ENCODE assay signal across 25 mouse cellular contexts in genomic region chr1:151007747-151008146, GRCm38 (mm10). TPM values are rescaled to one million over a fixed set of nuclear protein-coding genes. Genes with fewer than 3 reads are reported as not detected.
DNase-seq lines count a peak whose midpoint lies in the region; ATAC-seq and TF ChIP-seq lines count a peak whose summit lies in the region.
"Had no signal": no experiment of that assay in that cellular context is flagged by ENCODE, and none has a peak within 500 bp of the region (broad histone marks: within the 10 kb centered on the region; RNA-seq: fewer than 3 reads in every experiment).

No protein-coding gene starts in this region.

- no peak for ATAC-seq in heart, embryonic 15.5 days (replicated peaks; ENCODE audit: insufficient number of reproducible peaks, insufficient read depth, low FRiP score, low read depth)
- 0 out of 2 replicates have a peak, but pooled peaks have one; percentile 38 for ATAC-seq in limb, embryonic 14.5 days (ENCODE audit: low FRiP score, low read depth)
- ATAC-seq in hindbrain, embryonic 11.5 days (ENCODE audit: low FRiP score), result no peak
- ATAC-seq: forebrain, embryonic 16.5 days; hindbrain, postnatal 0 days; intestine, postnatal 0 days; midbrain, embryonic 16.5 days had no signal

- DNase-seq in embryo, embryonic 11 days, result peak; percentile 41
- DNase-seq in embryo, embryonic 10.5 days (ENCODE audit: low spot score), result no peak
- no peak for DNase-seq in heart, adult 9 months (ENCODE audit: low spot score in 2 of 2)
- peak; percentile 23 for DNase-seq in kidney, postnatal 14 days
- no peak for DNase-seq in kidney, adult 18-20 months
- DNase-seq in limb, embryonic 14.5 days (ENCODE audit: low spot score), result peak; percentile 48
- DNase-seq in hindbrain, embryonic 11.5 days (ENCODE audit: low spot score), result no peak
- DNase-seq: adrenal gland, postnatal 36 days; cerebellum, adult 9-10 months; gastrocnemius, postnatal 25 days; right cerebral cortex, postnatal 4 days; thymus, postnatal 36 days had no signal

- H3K4me2 ChIP-seq in heart, embryonic 15.5 days, result peak overlapping the region; percentile 28
- H3K4me2 ChIP-seq in limb, embryonic 14.5 days (replicated peaks; ENCODE audit: low read depth, low read length, severe bottlenecking), result no peak overlapping the region
- H3K4me2 ChIP-seq in hindbrain, embryonic 11.5 days (replicated peaks; ENCODE audit: low read depth, low read length), result no peak overlapping the region
- H3K4me2 ChIP-seq: embryonic facial prominence, embryonic 15.5 days; limb, embryonic 15.5 days; liver, embryonic 15.5 days; neural tube, embryonic 13.5 days had no signal

- H3K4me1 ChIP-seq in heart, embryonic 15.5 days (replicated peaks), result peaks cover 23% of the 10 kb centered on the region
- H3K4me1 ChIP-seq in limb, embryonic 14.5 days (ENCODE audit: control insufficient read depth, insufficient read depth, low read length), result peaks cover 22% of the 10 kb centered on the region
- no peaks in the 10 kb centered on the region for H3K4me1 ChIP-seq in hindbrain, embryonic 11.5 days (replicated peaks; ENCODE audit: control insufficient read depth, insufficient read depth, low read length)
- H3K4me1 ChIP-seq: liver, embryonic 15.5 days; midbrain, embryonic 10.5 days; neural tube, embryonic 13.5 days had no signal

- no peak overlapping the region for H3K4me3 ChIP-seq in heart, embryonic 15.5 days
- no peak overlapping the region for H3K4me3 ChIP-seq in limb, embryonic 14.5 days (replicated peaks; ENCODE audit: low read length)
- no peak overlapping the region for H3K4me3 ChIP-seq in hindbrain, embryonic 11.5 days (ENCODE audit: low read depth, low read length)
- H3K4me3 ChIP-seq: embryonic facial prominence, embryonic 15.5 days; hindbrain, embryonic 10.5 days; limb, embryonic 15.5 days; liver, embryonic 15.5 days; midbrain, embryonic 10.5 days; myocyte; neural tube, embryonic 13.5 days had no signal

- no peaks in the 10 kb centered on the region for H3K36me3 ChIP-seq in heart, embryonic 15.5 days
- no peaks in the 10 kb centered on the region for H3K36me3 ChIP-seq in limb, embryonic 14.5 days (ENCODE audit: control insufficient read depth, insufficient read depth, low read length)
- H3K36me3 ChIP-seq in hindbrain, embryonic 11.5 days (ENCODE audit: control insufficient read depth, insufficient read depth, low read length), result no peaks in the 10 kb centered on the region
- H3K36me3 ChIP-seq: embryonic facial prominence, embryonic 15.5 days; hindbrain, embryonic 10.5 days; limb, embryonic 15.5 days; liver, embryonic 15.5 days; midbrain, embryonic 10.5 days; neural tube, embryonic 13.5 days had no signal

- TF ChIP-seq POLR2A in limb, embryonic 14.5 days (IDR thresholded peaks at IDR 0.05; ENCODE audit: borderline replicate concordance, extremely low read depth, insufficient read depth, insufficient read length), result no peak

- H3K27me3 ChIP-seq in heart, embryonic 15.5 days, result no peaks in the 10 kb centered on the region
- no peaks in the 10 kb centered on the region for H3K27me3 ChIP-seq in limb, embryonic 14.5 days (ENCODE audit: control insufficient read depth, insufficient read depth, low read length)
- no peaks in the 10 kb centered on the region for H3K27me3 ChIP-seq in hindbrain, embryonic 11.5 days (ENCODE audit: control insufficient read depth, insufficient read depth, low read length)
- H3K27me3 ChIP-seq: embryonic facial prominence, embryonic 15.5 days; limb, embryonic 15.5 days; liver, embryonic 15.5 days; neural tube, embryonic 13.5 days had no signal

- 28% methylated on average over 4 of the region's 4 CpGs for WGBS in heart, embryonic 15.5 days
- 27% methylated on average over 4 of the region's 4 CpGs for WGBS in limb, embryonic 14.5 days
- WGBS in hindbrain, embryonic 11.5 days, result 68% methylated on average over 4 of the region's 4 CpGs

- no peaks in the 10 kb centered on the region for H3K9me3 ChIP-seq in heart, embryonic 15.5 days (replicated peaks)
- H3K9me3 ChIP-seq in limb, embryonic 14.5 days (ENCODE audit: control insufficient read depth, low read length), result no peaks in the 10 kb centered on the region
- H3K9me3 ChIP-seq in hindbrain, embryonic 11.5 days (ENCODE audit: control insufficient read depth, low read length), result no peaks in the 10 kb centered on the region
- H3K9me3 ChIP-seq: embryonic facial prominence, embryonic 15.5 days; hindbrain, embryonic 10.5 days; limb, embryonic 15.5 days; liver, embryonic 15.5 days; midbrain, embryonic 10.5 days; neural tube, embryonic 13.5 days had no signal

- H3K27ac ChIP-seq in heart, embryonic 15.5 days, result peak overlapping the region; percentile 73
- no peak overlapping the region for H3K27ac ChIP-seq in limb, embryonic 14.5 days (replicated peaks; ENCODE audit: low read depth, low read length)
- no peak overlapping the region for H3K27ac ChIP-seq in hindbrain, embryonic 11.5 days (ENCODE audit: low read depth, low read length)
- H3K27ac ChIP-seq: embryonic facial prominence, embryonic 15.5 days; hindbrain, embryonic 10.5 days; hindbrain, postnatal 0 days; limb, embryonic 15.5 days; liver, embryonic 15.5 days; macrophage; midbrain, embryonic 10.5 days; neural tube, embryonic 13.5 days had no signal

- H3K9ac ChIP-seq in heart, embryonic 15.5 days, result no peak overlapping the region
- no peak overlapping the region for H3K9ac ChIP-seq in limb, embryonic 14.5 days (ENCODE audit: low read depth, low read length, severe bottlenecking)
- no peak overlapping the region for H3K9ac ChIP-seq in hindbrain, embryonic 11.5 days (ENCODE audit: low read depth, low read length)
- H3K9ac ChIP-seq: embryonic facial prominence, embryonic 15.5 days; limb, embryonic 15.5 days; liver, embryonic 15.5 days; neural tube, embryonic 13.5 days had no signal

RNA-seq across cellular contexts. Expression of gene Hmcn1, which starts 14.5 kb away (rescaled TPM):
- 19.8 and 21.0 TPM in 2 replicates for polyA plus RNA-seq in heart, embryonic 15.5 days (2015; fragmentation: Nextera tagmentation; extraction: Ambion mirVana)
- polyA plus RNA-seq in limb, embryonic 14.5 days (2012; rRNA removed), result 73.5 and 80.4 TPM in 2 replicates
- polyA plus RNA-seq in limb, embryonic 14.5 days (2014; fragmentation: Nextera tagmentation; extraction: Ambion mirVana), result 35.3 and 43.2 TPM in 2 replicates
- polyA plus RNA-seq in hindbrain, embryonic 11.5 days (2014; fragmentation: Nextera tagmentation; extraction: Ambion mirVana), result 9.7 and 13.5 TPM in 2 replicates
- polyA plus RNA-seq: macrophage had no signal

Comparison
In these comparisons a context has a peak if more than half of its experiments do, and no peak if none do; other contexts are left out.
1. DNase-seq: peak in embryo, embryonic 11 days (single experiment), kidney, postnatal 14 days (single experiment) and limb, embryonic 14.5 days (single experiment); none in embryo, embryonic 10.5 days (single experiment), heart, adult 9 months (0 of 2), kidney, adult 18-20 months (single experiment) and hindbrain, embryonic 11.5 days (single experiment).